ENCODE assay signal across 9 mouse cellular contexts in the genomic region with DNA sequence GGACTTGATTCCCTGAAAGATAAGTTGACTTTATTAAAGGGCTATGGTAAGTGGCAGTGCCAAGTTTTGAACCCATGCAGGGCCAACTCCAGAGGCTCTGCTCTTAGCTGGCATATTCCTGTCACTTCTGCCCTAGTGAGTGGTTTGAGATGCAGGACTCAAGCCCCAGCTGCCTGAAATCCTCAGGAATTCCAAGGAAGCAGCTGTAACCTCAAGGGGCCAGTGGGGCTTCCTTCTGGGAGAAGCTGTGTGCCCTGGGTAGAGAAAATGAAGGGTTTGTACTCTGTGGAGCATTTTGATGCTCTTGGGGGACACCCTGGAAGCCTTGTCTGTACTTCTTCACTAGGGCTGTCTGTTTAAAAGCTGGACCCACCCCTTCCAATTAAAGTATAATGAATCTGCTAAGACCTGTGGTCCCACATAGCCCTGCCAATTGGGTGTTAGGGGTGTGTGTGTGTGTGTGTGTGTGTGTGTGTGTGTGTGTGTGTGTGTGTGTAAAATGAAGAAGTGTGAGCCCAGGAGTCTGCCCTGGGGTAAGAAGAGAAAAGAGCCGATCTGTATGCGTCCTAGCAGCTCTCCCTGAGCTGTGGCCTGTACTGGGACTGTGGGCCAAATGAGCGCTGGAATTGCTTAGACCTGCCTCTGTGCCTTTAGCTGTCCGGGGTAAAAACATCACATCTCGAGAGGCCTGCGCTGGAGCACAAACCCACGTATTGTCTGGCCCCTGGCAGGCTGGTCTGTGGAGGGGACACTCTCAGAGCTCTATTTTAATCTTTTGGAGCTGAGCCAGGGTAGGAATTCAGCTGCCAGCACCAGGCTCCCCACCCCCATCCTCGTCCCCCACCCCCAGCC.
DNase-seq lines count a peak whose midpoint lies in the region.
"Had no signal": no experiment of that assay in that cellular context is flagged by ENCODE, and none has a peak within 500 bp of the region (broad histone marks: within the 10 kb centered on the region; RNA-seq: fewer than 3 reads in every experiment).

No protein-coding gene starts in this region.

- intact Hi-C loops in left cerebral cortex, postnatal 4 days (cut with DNase I): no loop called here

- peak; percentile 4 to 11 for DNase-seq in left cerebral cortex, adult 9 months (ENCODE audit: low spot score in 2 of 2)
- DNase-seq in left cerebral cortex, adult 18-20 months (ENCODE audit: low spot score in 2 of 2): no peak
- peak; percentile 38 to 53 for DNase-seq in frontal cortex, postnatal 10 days (ENCODE audit: low spot score in 2 of 2)
- peak; percentile 46 for DNase-seq in left cerebral cortex, postnatal 4 days
- peak; percentile 17 for DNase-seq in right cerebral cortex, postnatal 14 days
- no peak for DNase-seq in kidney, postnatal 14 days
- no peak for DNase-seq in urinary bladder, adult 2 months (ENCODE audit: low spot score)
- no peak for DNase-seq in spleen, postnatal 10 days (ENCODE audit: low spot score in 2 of 2)
- DNase-seq: thymus, postnatal 4 days had no signal

Comparison
In these comparisons a context has a peak if more than half of its experiments do, and no peak if none do; other contexts are left out.
1. DNase-seq: peak in left cerebral cortex, adult 9 months (2 of 2), frontal cortex, postnatal 10 days (2 of 2), left cerebral cortex, postnatal 4 days (single experiment) and right cerebral cortex, postnatal 14 days (single experiment); none in left cerebral cortex, adult 18-20 months (0 of 2), kidney, postnatal 14 days (single experiment), urinary bladder, adult 2 months (single experiment) and spleen, postnatal 10 days (0 of 2).